Mouse (Mus musculus) stomach, postnatal 0 days (tissue): ENCODE data around the gene Apoe.

Source experiments
- CTCF ChIP-seq: IDR thresholded peaks from 2 replicates; pipeline ENCODE4 v1.5.1; 2016; ENCODE audit warnings: antibody characterized with exemption, low read depth, mild to moderate bottlenecking, moderate library complexity
- EP300 ChIP-seq: optimal IDR thresholded peaks from 2 replicates; pipeline ENCODE3; 2016; ENCODE audit warnings: antibody characterized with exemption

DNA sequence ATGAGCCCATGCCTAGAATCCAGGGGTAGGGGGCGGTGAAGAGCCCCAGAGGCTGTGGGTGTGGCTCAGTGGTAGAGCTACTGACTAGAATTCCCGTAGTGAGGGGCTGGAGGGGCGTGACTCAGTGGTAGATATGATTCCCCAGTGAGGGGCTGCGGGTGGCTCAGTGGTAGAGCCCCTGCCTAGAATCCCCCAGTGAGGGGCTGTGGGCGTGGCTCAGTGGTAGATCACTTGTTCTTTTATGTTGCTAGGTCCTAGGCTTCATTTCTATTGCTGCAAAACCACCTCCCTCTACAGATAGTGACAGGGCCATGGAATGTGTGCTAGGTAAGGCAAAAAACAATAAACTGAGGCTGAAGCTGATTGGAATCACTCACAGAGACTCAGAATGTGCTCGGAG is 3.1 kb downstream of the Apoe start:
- no peak for TF ChIP-seq CTCF
- no peak for TF ChIP-seq EP300
